Mouse (Mus musculus): ENCODE results near the gene R3hdm4. TPM values are rescaled to one million over a fixed set of nuclear protein-coding genes. Genes with fewer than 3 reads are reported as not detected.

R3hdm4 gene
- polyA plus RNA-seq, 1 experiment from 2014 or later, result 152 TPM

GRCm38 (mm10) chr10:79916808-79917531 lies 4.0 kb downstream of the R3hdm4 start, which contains the start of gene Kiss1r:
TSS of gene Kiss1r (plus strand) at chr10:79916971.
- 3% methylated on average over 42 of the region's 42 CpGs for WGBS
- Histone ChIP-seq H3K4me1 (replicated peaks) (peaks cover 77% of the 10 kb centered on the region), H3K36me3 (peaks cover 17% of the 10 kb centered on the region)

DNA sequence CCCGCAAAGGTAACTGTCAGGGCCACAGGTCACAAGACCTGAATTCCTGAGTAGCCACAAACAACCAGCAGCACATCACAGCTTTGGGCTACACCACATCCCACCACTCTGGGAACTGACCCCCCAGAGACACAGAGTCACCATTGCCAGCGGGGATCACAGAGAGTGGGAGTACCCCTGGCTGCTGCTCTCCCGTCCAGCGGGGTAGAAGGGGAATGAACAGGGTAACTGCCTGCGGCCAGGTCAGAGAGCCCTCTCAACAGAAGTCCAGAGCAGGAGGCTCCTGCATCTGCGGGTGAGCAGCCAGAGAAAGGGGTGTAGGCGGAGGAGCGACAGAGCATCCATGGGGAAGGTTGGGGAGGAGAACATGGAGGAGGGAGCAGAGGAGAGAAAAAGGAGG lies 4.9 kb downstream of the R3hdm4 start:
- Histone ChIP-seq H3K4me3 (peak overlapping the region; percentile 73), H3K9me3 (no peaks in the 10 kb centered on the region), H3K27ac (peak overlapping the region; percentile 92), H3K4me1 (replicated peaks) (peaks cover 71% of the 10 kb centered on the region), H3K36me3 (peaks cover 26% of the 10 kb centered on the region), H3K27me3 (ENCODE audit: insufficient read depth, poor library complexity, severe bottlenecking) (peaks cover 42% of the 10 kb centered on the region)
- 7% methylated on average over 8 of the region's 8 CpGs for WGBS
- no peak for DNase-seq (ENCODE audit: low spot score)

More at GRCm38 (mm10) chr10:79916808-79917531, 4.0 kb downstream of the R3hdm4 start, which contains the start of gene Kiss1r:
- DNase-seq (ENCODE audit: low spot score), result peak; percentile 86
- Histone ChIP-seq H3K27me3 (ENCODE audit: insufficient read depth, poor library complexity, severe bottlenecking) (peaks cover 51% of the 10 kb centered on the region), H3K27ac (peak within 1 kb of the TSS; percentile 92), H3K4me3 (peak within 1 kb of the TSS; percentile 73), H3K9me3 (no peaks in the 10 kb centered on the region)

DNA sequence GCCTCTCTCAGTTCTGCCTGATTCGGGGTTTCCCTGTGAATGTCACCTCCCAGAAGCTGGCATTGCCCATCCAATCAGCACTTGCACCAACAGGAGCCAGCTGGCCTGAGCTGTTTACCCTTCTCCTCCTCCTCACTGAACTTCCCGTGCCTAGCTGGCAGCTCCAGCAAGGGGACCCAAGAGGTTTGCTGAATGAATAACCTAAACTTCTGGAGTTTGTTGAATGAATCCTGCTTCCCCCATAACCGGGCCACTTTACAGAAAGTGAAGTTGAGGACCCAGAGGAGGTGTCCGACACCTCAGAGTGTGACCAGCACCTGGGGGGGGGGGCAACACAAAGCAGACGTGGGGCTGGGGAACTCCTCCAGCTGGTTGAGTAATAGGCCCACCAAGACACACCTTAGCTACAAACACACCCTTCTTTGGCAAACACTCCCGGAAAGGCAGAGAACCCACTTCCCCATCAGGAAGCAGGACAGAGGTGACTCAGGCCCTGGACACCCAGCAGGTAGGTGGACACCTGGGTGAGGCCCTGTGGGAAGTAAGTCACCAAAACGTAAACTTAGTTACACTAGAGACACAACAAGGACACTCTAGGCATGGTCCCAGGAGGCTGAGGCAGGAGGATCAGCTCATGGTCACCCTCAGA lies 5.9 kb downstream of the R3hdm4 start:
- peaks cover 62% of the 10 kb centered on the region for H3K4me1 ChIP-seq (replicated peaks)
- H3K36me3 ChIP-seq, result peaks cover 34% of the 10 kb centered on the region
- 74% methylated on average over 7 of the region's 7 CpGs for WGBS
- peak overlapping the region; percentile 73; the same call in 1 of the 2 replicates for H3K4me3 ChIP-seq
- DNase-seq (ENCODE audit: low spot score), result no peak
- peaks cover 32% of the 10 kb centered on the region for H3K27me3 ChIP-seq (ENCODE audit: insufficient read depth, poor library complexity, severe bottlenecking)
- no peak overlapping the region for H3K27ac ChIP-seq
- H3K9me3 ChIP-seq, result no peaks in the 10 kb centered on the region

DNA sequence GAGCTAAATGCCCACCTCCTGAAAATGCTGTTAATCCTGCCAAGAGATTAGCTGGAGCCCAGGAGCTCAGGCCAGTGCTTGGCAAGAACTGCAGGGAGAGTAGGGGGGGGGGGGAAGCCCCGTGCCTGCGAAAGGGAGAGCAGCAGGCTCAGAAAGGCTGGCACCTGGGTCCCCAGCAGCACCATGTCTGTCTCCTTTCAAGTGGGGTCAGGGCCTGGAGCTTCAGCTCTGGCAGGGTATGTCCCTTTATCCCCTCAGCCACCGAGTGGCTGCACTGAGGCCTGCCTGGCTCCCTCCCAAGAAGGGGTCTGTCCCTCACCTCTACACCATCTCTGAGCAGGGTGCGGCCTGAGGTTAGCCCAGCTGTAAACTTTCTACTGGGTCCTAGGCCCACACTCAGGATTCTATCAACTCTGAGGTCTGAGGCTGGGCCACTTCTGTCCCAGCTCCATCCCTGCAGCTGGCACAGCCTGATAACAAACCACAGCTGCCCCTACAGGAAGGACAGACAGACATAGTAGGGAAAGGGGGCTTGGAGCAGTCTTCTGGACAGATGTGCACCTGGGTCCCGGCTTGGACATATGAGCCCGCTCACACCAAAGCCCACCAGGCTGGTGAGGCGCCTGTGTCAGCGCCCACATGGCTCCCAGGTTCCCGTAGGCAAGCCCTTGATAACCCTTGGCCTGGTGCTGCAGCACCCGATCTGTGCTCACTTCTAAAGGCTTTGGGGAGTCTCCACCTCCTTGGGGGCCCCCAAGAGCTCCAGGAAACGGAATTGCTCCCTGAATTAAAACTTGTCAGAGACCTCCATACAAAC lies 6.7 kb downstream of the R3hdm4 start:
- H3K27ac ChIP-seq, result peak overlapping the region; percentile 45; the same call in 1 of the 2 replicates
- peak overlapping the region; percentile 73; the same call in 1 of the 2 replicates for H3K4me3 ChIP-seq
- H3K36me3 ChIP-seq, result peaks cover 34% of the 10 kb centered on the region
- 70% methylated on average over 11 of the region's 11 CpGs for WGBS
- peaks cover 24% of the 10 kb centered on the region for H3K27me3 ChIP-seq (ENCODE audit: insufficient read depth, poor library complexity, severe bottlenecking)
- peaks cover 60% of the 10 kb centered on the region for H3K4me1 ChIP-seq (replicated peaks)
- no peak for DNase-seq (ENCODE audit: low spot score)
- no peaks in the 10 kb centered on the region for H3K9me3 ChIP-seq

GRCm38 (mm10) chr10:79912412-79912811 lies 8.6 kb downstream of the R3hdm4 start:
- Histone ChIP-seq H3K27ac (no peak overlapping the region), H3K27me3 (ENCODE audit: insufficient read depth, poor library complexity, severe bottlenecking) (peaks cover 5% of the 10 kb centered on the region), H3K4me3 (no peak overlapping the region), H3K36me3 (peaks cover 34% of the 10 kb centered on the region), H3K9me3 (no peaks in the 10 kb centered on the region), H3K4me1 (replicated peaks) (peaks cover 52% of the 10 kb centered on the region)
- DNase-seq (ENCODE audit: low spot score), result no peak
- WGBS, result 64% methylated on average over 20 of the region's 20 CpGs

DNA sequence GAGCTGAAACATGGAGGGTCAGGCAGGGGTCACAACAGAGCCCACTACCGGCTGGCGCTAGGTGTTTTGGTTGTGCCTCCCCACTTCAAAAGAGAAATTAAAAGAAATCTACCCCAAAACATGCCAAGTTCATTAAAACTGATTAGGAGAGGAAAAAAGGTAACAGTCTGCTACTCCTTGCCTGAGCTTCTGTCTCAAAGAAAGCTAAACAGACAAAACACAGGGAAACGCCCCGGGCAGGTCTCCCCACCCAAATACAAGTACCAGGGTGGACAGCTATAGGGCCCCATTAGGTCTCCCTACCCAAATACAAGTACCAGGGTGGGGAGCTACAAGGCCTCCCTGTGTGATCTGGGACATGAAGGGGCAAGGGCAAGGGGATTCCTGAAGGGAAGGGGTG lies 10.5 kb downstream of the R3hdm4 start, which contains the start of gene Gm26602:
Gm26602 (plus strand) TSS at position 301 of the 400 bp plus-strand sequence.
- Histone ChIP-seq H3K27me3 (ENCODE audit: insufficient read depth, poor library complexity, severe bottlenecking) (peaks cover 9% of the 10 kb centered on the region; the same call in 1 of the 2 replicates), H3K4me3 (peak within 1 kb of the TSS; percentile 75; the same call in 1 of the 2 replicates), H3K9me3 (no peaks in the 10 kb centered on the region), H3K27ac (peak within 1 kb of the TSS; percentile 73; the same call in 1 of the 2 replicates), H3K4me1 (replicated peaks) (peaks cover 41% of the 10 kb centered on the region), H3K36me3 (peaks cover 51% of the 10 kb centered on the region)
- whole genome bisulfite sequencing, result 94% methylated on average over 4 of the region's 4 CpGs
- DNase-seq (ENCODE audit: low spot score), result no peak

DNA sequence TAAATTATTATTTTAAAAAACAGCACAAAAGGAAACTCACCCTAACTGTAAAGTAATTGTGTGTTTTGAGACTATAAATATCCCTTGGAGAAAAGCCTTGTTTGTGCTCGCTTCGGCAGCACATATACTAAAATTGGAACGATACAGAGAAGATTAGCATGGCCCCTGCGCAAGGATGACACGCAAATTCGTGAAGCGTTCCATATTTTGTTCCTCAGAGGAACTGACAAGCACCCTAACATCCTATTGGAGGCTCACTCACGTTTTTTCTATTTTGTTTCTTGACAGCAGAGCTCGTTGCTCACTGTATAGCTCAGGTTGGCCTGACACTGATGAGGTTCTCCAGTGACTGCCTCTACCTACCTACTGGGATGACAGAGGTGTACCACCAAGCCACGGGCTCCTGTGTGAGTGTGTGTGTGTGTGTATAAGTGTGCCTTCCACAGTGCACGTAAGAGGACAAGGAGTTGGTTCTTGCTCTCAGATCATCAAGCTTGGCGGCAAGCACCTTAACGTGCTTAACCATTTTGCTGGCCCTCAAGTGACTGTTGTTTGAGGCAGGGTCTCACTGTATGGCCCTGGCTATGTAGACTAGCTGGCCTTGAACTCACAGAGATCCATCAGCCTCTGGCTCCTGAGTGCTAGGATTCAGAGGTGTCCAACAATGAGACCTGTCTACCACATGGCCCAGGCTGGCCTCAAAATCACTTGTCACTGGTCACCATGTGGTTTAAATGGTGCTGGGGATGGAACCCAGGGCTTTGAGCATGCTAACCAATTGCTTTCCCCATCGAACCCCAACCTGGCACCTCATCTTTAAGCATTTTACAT lies 11.7 kb downstream of the R3hdm4 start:
- Histone ChIP-seq H3K4me3 (peak overlapping the region; percentile 75), H3K36me3 (peaks cover 64% of the 10 kb centered on the region)
- WGBS, result 25% methylated on average over 14 of the region's 14 CpGs

DNA sequence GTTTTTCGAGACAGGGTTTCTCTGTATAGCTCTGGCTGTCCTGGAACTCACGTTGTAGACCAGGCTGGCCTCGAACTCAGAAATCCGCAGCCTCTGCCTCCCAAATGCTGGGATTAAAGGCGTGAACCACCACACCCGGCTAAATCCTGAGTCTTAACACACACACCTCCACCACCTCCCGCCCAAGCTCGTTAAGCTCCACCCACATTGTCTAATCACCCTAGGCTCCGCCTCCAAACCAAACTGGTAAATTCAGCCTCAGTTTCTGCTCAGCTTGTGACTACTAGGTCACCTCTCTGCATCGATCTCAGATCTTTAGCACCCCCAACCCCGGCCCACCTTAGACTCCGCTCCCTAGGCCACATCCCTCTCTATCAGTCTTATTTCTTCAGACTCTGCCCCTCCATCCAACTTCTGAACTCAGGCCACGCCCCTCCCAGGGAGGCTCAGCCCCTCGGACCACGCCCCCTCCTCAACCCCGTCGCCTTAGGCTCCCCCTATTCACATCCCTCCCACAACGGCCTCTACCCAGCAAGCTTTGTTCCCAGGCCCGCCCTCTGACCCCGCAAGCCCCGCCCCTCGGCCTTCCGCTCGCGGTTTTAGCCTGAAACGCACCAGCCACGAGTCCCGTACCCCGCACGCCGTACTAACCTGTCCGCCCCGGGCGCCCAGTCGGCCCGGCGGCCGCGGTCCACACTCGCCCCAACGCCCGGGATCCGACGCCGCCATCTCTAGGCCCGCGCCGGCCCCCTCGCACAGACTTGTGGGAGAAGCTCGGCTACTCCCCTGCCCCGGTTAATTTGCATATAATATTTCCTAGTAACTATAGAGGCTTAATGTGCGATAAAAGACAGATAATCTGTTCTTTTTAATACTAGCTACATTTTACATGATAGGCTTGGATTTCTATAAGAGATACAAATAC lies 12.6 kb downstream of the R3hdm4 start, which contains the start of gene Med16:
Med16 (minus strand) TSS at position 757 of the 925 bp plus-strand sequence.
- Histone ChIP-seq H3K4me3 (peak within 1 kb of the TSS; percentile 75), H3K36me3 (peaks cover 70% of the 10 kb centered on the region), H3K9me3 (peaks cover 4% of the 10 kb centered on the region; the same call in 1 of the 2 replicates), H3K4me1 (replicated peaks) (peaks cover 23% of the 10 kb centered on the region), H3K27ac (peak within 1 kb of the TSS; percentile 100), H3K27me3 (ENCODE audit: insufficient read depth, poor library complexity, severe bottlenecking) (peaks cover 25% of the 10 kb centered on the region)
- 2% methylated on average over 52 of the region's 52 CpGs for WGBS
- peak; percentile 97 for DNase-seq (ENCODE audit: low spot score)

More for the DNA sequence above, 11.7 kb downstream of the R3hdm4 start:
- Histone ChIP-seq H3K27me3 (ENCODE audit: insufficient read depth, poor library complexity, severe bottlenecking) (peaks cover 16% of the 10 kb centered on the region), H3K9me3 (peaks cover 4% of the 10 kb centered on the region; the same call in 1 of the 2 replicates), H3K27ac (peak overlapping the region; percentile 100), H3K4me1 (replicated peaks) (peaks cover 28% of the 10 kb centered on the region)
- peak; percentile 46 for DNase-seq (ENCODE audit: low spot score)

GRCm38 (mm10) chr10:79907415-79907814 lies 13.6 kb downstream of the R3hdm4 start:
- H3K4me1 ChIP-seq (replicated peaks), result peaks cover 23% of the 10 kb centered on the region
- peak overlapping the region; percentile 21; the same call in 1 of the 2 replicates for H3K4me3 ChIP-seq
- DNase-seq (ENCODE audit: low spot score), result no peak
- H3K36me3 ChIP-seq, result peaks cover 70% of the 10 kb centered on the region
- H3K27me3 ChIP-seq (ENCODE audit: insufficient read depth, poor library complexity, severe bottlenecking), result peaks cover 35% of the 10 kb centered on the region
- peaks cover 4% of the 10 kb centered on the region; the same call in 1 of the 2 replicates for H3K9me3 ChIP-seq
- WGBS, result 95% methylated on average over 10 of the region's 10 CpGs
- H3K27ac ChIP-seq, result peak overlapping the region; percentile 56

DNA sequence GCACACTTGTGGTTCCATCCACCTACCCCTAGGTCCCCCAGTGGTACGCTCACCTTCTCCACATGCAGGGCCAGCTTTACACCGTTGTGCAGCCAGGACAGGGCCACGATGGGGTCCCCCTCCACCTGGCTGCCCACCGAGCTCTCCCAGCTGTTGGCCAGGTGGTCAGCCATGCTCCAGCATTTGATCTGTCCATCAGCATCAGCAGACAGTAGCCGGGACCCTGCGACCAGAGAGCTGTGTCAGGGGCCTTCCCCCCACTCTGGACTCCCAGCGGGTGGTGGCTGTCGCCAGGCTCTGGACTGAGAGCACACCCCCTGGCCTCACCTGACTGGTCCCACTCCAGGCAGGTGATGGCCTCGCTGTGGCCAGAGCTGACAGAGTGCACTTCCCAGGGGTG lies 14.3 kb downstream of the R3hdm4 start:
- peaks cover 70% of the 10 kb centered on the region for H3K36me3 ChIP-seq
- H3K4me1 ChIP-seq (replicated peaks), result peaks cover 22% of the 10 kb centered on the region
- no peak overlapping the region for H3K4me3 ChIP-seq
- no peak overlapping the region for H3K27ac ChIP-seq
- DNase-seq (ENCODE audit: low spot score), result no peak
- WGBS, result 91% methylated on average over 9 of the region's 9 CpGs
- peaks cover 4% of the 10 kb centered on the region; the same call in 1 of the 2 replicates for H3K9me3 ChIP-seq
- peaks cover 39% of the 10 kb centered on the region for H3K27me3 ChIP-seq (ENCODE audit: insufficient read depth, poor library complexity, severe bottlenecking)

All from hindbrain, embryonic 10.5 days (tissue).